Mouse (Mus musculus): Measurements from ENCODE around the gene Fam53b. TPM values are rescaled to one million over a fixed set of nuclear protein-coding genes. Genes with fewer than 3 reads are reported as not detected.

Gene Fam53b
- polyA plus RNA-seq, 1 experiment from 2014 or later = 29.4 TPM

- Histone ChIP-seq H3K9ac (ENCODE audit: low read depth, low read length) (no peak overlapping the region), H3K4me2 (ENCODE audit: low read depth, low read length) (no peak overlapping the region), H3K36me3 (ENCODE audit: control insufficient read depth, insufficient read depth) (no peaks in the 10 kb centered on the region; the same call in 1 of the 2 replicates), H3K9me3 (replicated peaks; ENCODE audit: control insufficient read depth, low read length) (no peaks in the 10 kb centered on the region), H3K27ac (ENCODE audit: low read length) (peak overlapping the region; percentile 69), H3K4me3 (ENCODE audit: low read depth, low read length) (no peak overlapping the region), H3K4me1 (ENCODE audit: control insufficient read depth, low read depth, low read length) (peaks cover 48% of the 10 kb centered on the region), H3K27me3 (ENCODE audit: control insufficient read depth, insufficient read depth, low read depth, low read length) (no peaks in the 10 kb centered on the region)
- no peak for ATAC-seq (ENCODE audit: low read depth)
- 89% methylated on average over 12 of the region's 12 CpGs for WGBS (ENCODE audit: insufficient replicate concordance)
Observed at GRCm38 (mm10) chr7:132722401-132723370, 91.0 kb downstream of the Fam53b start.

- no peak overlapping the region for H3K9ac ChIP-seq (ENCODE audit: low read depth, low read length)
- no peak overlapping the region for H3K27ac ChIP-seq (ENCODE audit: low read length)
- peaks cover 56% of the 10 kb centered on the region for H3K4me1 ChIP-seq (ENCODE audit: control insufficient read depth, low read depth, low read length)
- H3K9me3 ChIP-seq (replicated peaks; ENCODE audit: control insufficient read depth, low read length) = no peaks in the 10 kb centered on the region
- H3K36me3 ChIP-seq (ENCODE audit: control insufficient read depth, insufficient read depth) = peaks cover 5% of the 10 kb centered on the region
- WGBS (ENCODE audit: insufficient replicate concordance) = 74% methylated on average over 8 of the region's 8 CpGs
- no peak for ATAC-seq (ENCODE audit: low read depth)
- H3K4me3 ChIP-seq (ENCODE audit: low read depth, low read length) = no peak overlapping the region
- no peaks in the 10 kb centered on the region for H3K27me3 ChIP-seq (ENCODE audit: control insufficient read depth, insufficient read depth, low read depth, low read length)
- H3K4me2 ChIP-seq (ENCODE audit: low read depth, low read length) = no peak overlapping the region
Observed at GRCm38 (mm10) chr7:132720562-132720961, 93.1 kb downstream of the Fam53b start.

- Histone ChIP-seq H3K4me3 (ENCODE audit: low read depth, low read length) (no peak overlapping the region), H3K9ac (ENCODE audit: low read depth, low read length) (no peak overlapping the region), H3K4me2 (ENCODE audit: low read depth, low read length) (no peak overlapping the region), H3K36me3 (ENCODE audit: control insufficient read depth, insufficient read depth) (peaks cover 15% of the 10 kb centered on the region), H3K9me3 (replicated peaks; ENCODE audit: control insufficient read depth, low read length) (no peaks in the 10 kb centered on the region), H3K27ac (ENCODE audit: low read length) (peak overlapping the region; percentile 46), H3K27me3 (ENCODE audit: control insufficient read depth, insufficient read depth, low read depth, low read length) (no peaks in the 10 kb centered on the region), H3K4me1 (ENCODE audit: control insufficient read depth, low read depth, low read length) (peaks cover 51% of the 10 kb centered on the region)
- 73% methylated on average over 4 of the region's 4 CpGs for WGBS (ENCODE audit: insufficient replicate concordance)
- ATAC-seq (ENCODE audit: low read depth) = no peak
Observed at GRCm38 (mm10) chr7:132719570-132719969, 94.1 kb downstream of the Fam53b start.

- H3K4me3 ChIP-seq (ENCODE audit: low read depth, low read length) = no peak overlapping the region
- H3K27ac ChIP-seq (ENCODE audit: low read length) = no peak overlapping the region
- no peak overlapping the region for H3K4me2 ChIP-seq (ENCODE audit: low read depth, low read length)
- H3K36me3 ChIP-seq (ENCODE audit: control insufficient read depth, insufficient read depth) = peaks cover 38% of the 10 kb centered on the region
- H3K9me3 ChIP-seq (replicated peaks; ENCODE audit: control insufficient read depth, low read length) = no peaks in the 10 kb centered on the region
- no peak for ATAC-seq (ENCODE audit: low read depth)
- no peak overlapping the region for H3K9ac ChIP-seq (ENCODE audit: low read depth, low read length)
- H3K27me3 ChIP-seq (ENCODE audit: control insufficient read depth, insufficient read depth, low read depth, low read length) = no peaks in the 10 kb centered on the region
- peaks cover 45% of the 10 kb centered on the region for H3K4me1 ChIP-seq (ENCODE audit: control insufficient read depth, low read depth, low read length)
- WGBS (ENCODE audit: insufficient replicate concordance) = 94% methylated on average over 4 of the region's 4 CpGs
Observed at GRCm38 (mm10) chr7:132715259-132715658, 98.4 kb downstream of the Fam53b start.

GRCm38 (mm10) chr7:132714236-132714923 lies 99.3 kb downstream of the Fam53b start:
- Histone ChIP-seq H3K4me2 (ENCODE audit: low read depth, low read length) (no peak overlapping the region), H3K9ac (ENCODE audit: low read depth, low read length) (no peak overlapping the region), H3K27me3 (ENCODE audit: control insufficient read depth, insufficient read depth, low read depth, low read length) (no peaks in the 10 kb centered on the region), H3K4me3 (ENCODE audit: low read depth, low read length) (no peak overlapping the region), H3K9me3 (replicated peaks; ENCODE audit: control insufficient read depth, low read length) (no peaks in the 10 kb centered on the region), H3K36me3 (ENCODE audit: control insufficient read depth, insufficient read depth) (peaks cover 38% of the 10 kb centered on the region), H3K4me1 (ENCODE audit: control insufficient read depth, low read depth, low read length) (peaks cover 38% of the 10 kb centered on the region), H3K27ac (ENCODE audit: low read length) (peak overlapping the region; percentile 83)
- WGBS (ENCODE audit: insufficient replicate concordance) = 64% methylated on average over 6 of the region's 6 CpGs
- ATAC-seq (ENCODE audit: low read depth) = peak; percentile 22

GRCm38 (mm10) chr7:132713483-132714126 lies 100.1 kb downstream of the Fam53b start:
- Histone ChIP-seq H3K9me3 (replicated peaks; ENCODE audit: control insufficient read depth, low read length) (no peaks in the 10 kb centered on the region), H3K9ac (ENCODE audit: low read depth, low read length) (no peak overlapping the region), H3K36me3 (ENCODE audit: control insufficient read depth, insufficient read depth) (peaks cover 38% of the 10 kb centered on the region), H3K27ac (ENCODE audit: low read length) (peak overlapping the region; percentile 83), H3K4me2 (ENCODE audit: low read depth, low read length) (no peak overlapping the region), H3K27me3 (ENCODE audit: control insufficient read depth, insufficient read depth, low read depth, low read length) (no peaks in the 10 kb centered on the region), H3K4me1 (ENCODE audit: control insufficient read depth, low read depth, low read length) (peaks cover 30% of the 10 kb centered on the region), H3K4me3 (ENCODE audit: low read depth, low read length) (no peak overlapping the region)
- 0 out of 2 replicates have a peak, but pooled peaks have one; percentile 10 for ATAC-seq (ENCODE audit: low read depth)
- 47% methylated on average over 8 of the region's 8 CpGs for WGBS (ENCODE audit: insufficient replicate concordance)

GRCm38 (mm10) chr7:132712956-132713355 lies 100.7 kb downstream of the Fam53b start:
- 59% methylated on average over 7 of the region's 7 CpGs for WGBS (ENCODE audit: insufficient replicate concordance)
- no peaks in the 10 kb centered on the region for H3K9me3 ChIP-seq (replicated peaks; ENCODE audit: control insufficient read depth, low read length)
- H3K9ac ChIP-seq (ENCODE audit: low read depth, low read length) = no peak overlapping the region
- H3K4me2 ChIP-seq (ENCODE audit: low read depth, low read length) = no peak overlapping the region
- peaks cover 38% of the 10 kb centered on the region for H3K36me3 ChIP-seq (ENCODE audit: control insufficient read depth, insufficient read depth)
- H3K27ac ChIP-seq (ENCODE audit: low read length) = peak overlapping the region; percentile 46
- H3K27me3 ChIP-seq (ENCODE audit: control insufficient read depth, insufficient read depth, low read depth, low read length) = no peaks in the 10 kb centered on the region
- no peak overlapping the region for H3K4me3 ChIP-seq (ENCODE audit: low read depth, low read length)
- no peak for ATAC-seq (ENCODE audit: low read depth)
- H3K4me1 ChIP-seq (ENCODE audit: control insufficient read depth, low read depth, low read length) = peaks cover 25% of the 10 kb centered on the region

DNA sequence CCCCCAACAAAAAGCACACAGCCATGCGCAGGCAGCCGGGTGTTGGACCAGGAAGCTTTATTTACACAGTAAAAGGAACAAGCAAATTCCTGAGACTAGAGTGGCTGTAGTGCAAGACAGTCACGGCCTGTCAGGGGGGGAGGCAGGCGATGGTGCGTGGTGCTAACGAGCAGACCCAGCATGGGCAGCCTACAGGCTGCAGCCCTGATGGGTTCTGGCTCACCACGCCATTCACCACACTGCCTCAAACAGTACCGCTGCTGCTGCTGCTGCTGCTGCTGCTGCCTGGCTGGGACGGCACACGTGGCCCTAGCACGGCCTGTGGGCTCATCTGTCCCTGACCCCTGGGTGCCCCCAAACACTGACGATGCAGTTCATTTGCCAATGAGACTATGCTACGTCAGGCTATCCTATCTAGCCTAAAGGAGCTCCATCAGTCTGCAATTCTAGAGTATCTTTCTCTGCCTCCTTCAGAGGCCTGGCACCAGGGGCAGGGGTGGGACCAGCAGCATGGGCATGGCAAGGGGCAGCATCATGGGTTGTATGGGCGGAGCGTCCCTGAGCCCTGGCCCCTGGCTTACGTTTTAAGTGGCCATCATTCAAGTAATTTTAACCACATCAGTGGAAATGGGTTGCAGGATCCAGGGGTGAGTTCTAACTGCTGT lies 101.5 kb downstream of the Fam53b start:
- H3K36me3 ChIP-seq (ENCODE audit: control insufficient read depth, insufficient read depth) = peaks cover 38% of the 10 kb centered on the region
- 0 out of 2 replicates have a peak overlapping the region, but pooled peaks have one; percentile 4 for H3K4me2 ChIP-seq (ENCODE audit: low read depth, low read length)
- 62% methylated on average over 16 of the region's 16 CpGs for WGBS (ENCODE audit: insufficient replicate concordance)
- no peak overlapping the region for H3K27ac ChIP-seq (ENCODE audit: low read length)
- H3K27me3 ChIP-seq (ENCODE audit: control insufficient read depth, insufficient read depth, low read depth, low read length) = no peaks in the 10 kb centered on the region
- H3K9me3 ChIP-seq (replicated peaks; ENCODE audit: control insufficient read depth, low read length) = no peaks in the 10 kb centered on the region
- H3K4me1 ChIP-seq (ENCODE audit: control insufficient read depth, low read depth, low read length) = peaks cover 17% of the 10 kb centered on the region
- H3K4me3 ChIP-seq (ENCODE audit: low read depth, low read length) = no peak overlapping the region
- no peak overlapping the region for H3K9ac ChIP-seq (ENCODE audit: low read depth, low read length)
- ATAC-seq (ENCODE audit: low read depth) = 0 out of 2 replicates have a peak, but pooled peaks have one; percentile 22

Data from liver, embryonic 16.5 days (tissue).